Mouse (Mus musculus) spleen, adult 2 months (tissue): ENCODE data around the gene Shank2.

ENCODE experiments used
- CTCF ChIP-seq: fragments of 200-500 bp; IDR thresholded peaks from 2 replicates; pipeline ENCODE4 v1.5.1; 2011; ENCODE audit warnings: mild to moderate bottlenecking, inconsistent platforms; ENCODE audit not compliant: insufficient read depth, insufficient read length, insufficient replicate concordance; ENCODE audit errors: extremely low read depth
- POLR2A ChIP-seq: fragments of 200-500 bp; IDR thresholded peaks from 2 replicates; pipeline ENCODE4 v1.6.1; 2011; ENCODE audit warnings: low read depth, low read length, inconsistent platforms

DNA sequence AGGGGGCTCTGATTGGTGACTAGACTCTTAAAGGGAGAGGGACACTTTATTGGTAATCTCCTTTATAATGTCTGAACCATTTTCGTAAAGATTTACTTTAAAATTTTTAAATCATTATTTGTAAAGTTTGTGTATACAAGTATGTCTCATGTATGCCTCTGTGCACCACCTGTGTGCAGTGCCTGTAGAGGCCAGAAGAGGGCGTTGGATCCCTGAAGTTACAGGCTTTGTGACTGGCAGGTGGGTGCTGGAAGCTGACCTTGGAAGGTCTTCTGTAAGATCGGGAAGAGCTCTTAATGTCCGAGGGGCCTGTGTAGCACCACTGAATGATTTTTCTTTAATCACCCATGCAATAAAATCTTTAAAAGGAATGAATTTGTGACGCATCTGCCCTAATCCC, 37.9 kb upstream of the Shank2 start:
- TF ChIP-seq POLR2A (no peak), CTCF (no peak)
